ENCODE assay signal across 28 mouse cellular contexts in the genomic region with DNA sequence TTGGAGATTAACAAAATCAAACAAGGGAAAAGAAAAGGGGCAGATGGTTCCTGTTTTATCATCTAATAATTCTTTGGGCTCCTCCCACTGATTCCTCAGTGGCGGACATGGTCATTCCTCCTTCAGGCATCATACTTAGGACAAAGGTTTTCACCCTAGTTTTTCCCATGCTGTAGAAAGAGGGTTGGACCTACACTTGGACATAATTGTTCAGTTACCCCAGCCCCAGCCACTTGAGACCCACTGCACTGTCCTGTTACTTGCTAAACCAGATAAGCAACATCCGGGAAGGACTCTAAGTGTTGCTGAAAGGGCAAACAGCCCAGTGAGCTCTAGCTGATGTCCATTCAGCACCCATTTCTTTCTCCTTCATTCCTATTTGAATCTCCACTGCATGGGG.
"Had no signal": no experiment of that assay in that cellular context is flagged by ENCODE, and none has a peak within 500 bp of the region (broad histone marks: within the 10 kb centered on the region; RNA-seq: fewer than 3 reads in every experiment).

No protein-coding gene starts in this region.

- H3K4me1 ChIP-seq: embryonic facial prominence, embryonic 12.5 days; embryonic facial prominence, embryonic 15.5 days; forebrain, embryonic 10.5 days; forebrain, embryonic 12.5 days; forebrain, embryonic 13.5 days; forebrain, embryonic 15.5 days had no signal

- H3K4me3 ChIP-seq: embryonic facial prominence, embryonic 10.5 days; embryonic facial prominence, embryonic 12.5 days; embryonic facial prominence, embryonic 13.5 days; embryonic facial prominence, embryonic 15.5 days; erythroblast, embryonic 14.5 days; forebrain, embryonic 10.5 days; forebrain, embryonic 12.5 days; forebrain, embryonic 13.5 days; forebrain, embryonic 15.5 days; gastrocnemius, adult 2 months had no signal

- DNase-seq: cerebellum, adult 18-20 months; cerebellum, adult 2 months; cerebellum, adult 8-10 months; cerebellum, adult 9-10 months; cerebellum, adult 9-11 months; cerebellum, postnatal 10 days; cerebellum, postnatal 14 days; cerebellum, postnatal 25 days; cerebellum, postnatal 36 days; embryo, embryonic 11 days; forebrain, postnatal 0 days; gastrocnemius, adult 2 months; gastrocnemius, postnatal 10 days; gastrocnemius, postnatal 14 days; gastrocnemius, postnatal 25 days; gastrocnemius, postnatal 36 days; heart, adult 18-20 months had no signal

- H3K36me3 ChIP-seq: embryonic facial prominence, embryonic 10.5 days; embryonic facial prominence, embryonic 12.5 days; embryonic facial prominence, embryonic 13.5 days; embryonic facial prominence, embryonic 15.5 days; forebrain, embryonic 10.5 days; forebrain, embryonic 12.5 days; forebrain, embryonic 15.5 days had no signal

- H3K9me3 ChIP-seq: embryonic facial prominence, embryonic 10.5 days; embryonic facial prominence, embryonic 12.5 days; embryonic facial prominence, embryonic 13.5 days; embryonic facial prominence, embryonic 15.5 days; forebrain, embryonic 10.5 days; forebrain, embryonic 12.5 days; forebrain, embryonic 13.5 days; forebrain, embryonic 15.5 days had no signal

- H3K4me2 ChIP-seq: embryonic facial prominence, embryonic 12.5 days; embryonic facial prominence, embryonic 13.5 days; embryonic facial prominence, embryonic 15.5 days; forebrain, embryonic 12.5 days; forebrain, embryonic 13.5 days; forebrain, embryonic 15.5 days had no signal

- ATAC-seq: forebrain, embryonic 13.5 days; forebrain, embryonic 14.5 days; forebrain, embryonic 15.5 days; forebrain, embryonic 16.5 days; forebrain, postnatal 0 days had no signal

- H3K27me3 ChIP-seq: embryonic facial prominence, embryonic 12.5 days; embryonic facial prominence, embryonic 13.5 days; embryonic facial prominence, embryonic 15.5 days; forebrain, embryonic 12.5 days; forebrain, embryonic 13.5 days; forebrain, embryonic 15.5 days had no signal

- H3K9ac ChIP-seq: embryonic facial prominence, embryonic 12.5 days; embryonic facial prominence, embryonic 13.5 days; embryonic facial prominence, embryonic 15.5 days; forebrain, embryonic 12.5 days; forebrain, embryonic 13.5 days; forebrain, embryonic 15.5 days; forebrain, postnatal 0 days had no signal

- H3K27ac ChIP-seq: embryonic facial prominence, embryonic 10.5 days; embryonic facial prominence, embryonic 12.5 days; embryonic facial prominence, embryonic 13.5 days; embryonic facial prominence, embryonic 15.5 days; forebrain, embryonic 10.5 days; forebrain, embryonic 12.5 days; forebrain, embryonic 13.5 days; forebrain, embryonic 15.5 days; gastrocnemius, adult 2 months had no signal
